Mouse (Mus musculus) liver, postnatal 0 days (tissue): ENCODE measurements around the gene Fam20b.

Experiments used
- CTCF ChIP-seq: sonication (generic); IDR thresholded peaks from 2 replicates; pipeline ENCODE4 v1.5.1; 2016; ENCODE audit warnings: antibody characterized with exemption, low read depth
- EP300 ChIP-seq: IDR thresholded peaks from 2 replicates; pipeline ENCODE4 v1.6.1; 2016; ENCODE audit warnings: antibody characterized with exemption, low read depth, mild to moderate bottlenecking

DNA sequence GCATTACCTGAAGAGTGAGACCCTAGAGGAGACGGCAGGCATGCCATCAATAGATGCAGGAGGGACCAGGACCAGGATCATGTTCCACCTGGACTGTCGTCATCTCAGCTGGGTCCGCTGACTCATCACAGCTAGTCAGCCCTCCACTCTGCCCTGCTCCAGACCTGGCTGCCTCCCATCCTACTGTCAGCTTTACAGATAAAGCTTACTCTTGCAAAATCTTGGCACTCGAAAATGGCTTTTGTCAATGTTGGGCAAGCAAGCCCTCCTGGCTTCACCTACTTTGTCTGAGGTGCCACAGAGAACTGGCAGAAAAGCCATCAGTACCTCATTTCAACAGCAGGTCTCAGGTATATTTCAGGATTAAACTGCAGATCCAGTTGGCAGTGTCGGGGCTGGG is 60.2 kb downstream of the Fam20b start:
- no peak for TF ChIP-seq CTCF
- peak; percentile 73; the same call in 1 of the 2 replicates for TF ChIP-seq EP300
